22 mouse cellular contexts compared by ENCODE assay signal in genomic region chr2:13087811-13088210, GRCm38 (mm10).
DNase-seq lines count a peak whose midpoint lies in the region; ATAC-seq and TF ChIP-seq lines count a peak whose summit lies in the region.
"Had no signal": no experiment of that assay in that cellular context is flagged by ENCODE, and none has a peak within 500 bp of the region (broad histone marks: within the 10 kb centered on the region; RNA-seq: fewer than 3 reads in every experiment).

No protein-coding gene starts in this region.

- H3K27ac ChIP-seq in midbrain, embryonic 11.5 days (ENCODE audit: low read depth, low read length) = no peak overlapping the region
- H3K27ac ChIP-seq in midbrain, postnatal 0 days (ENCODE audit: low read depth, low read length) = no peak overlapping the region
- no peak overlapping the region for H3K27ac ChIP-seq in intestine, embryonic 16.5 days (ENCODE audit: low read length)
- H3K27ac ChIP-seq: embryonic facial prominence, embryonic 10.5 days; embryonic facial prominence, embryonic 12.5 days; forebrain, embryonic 13.5 days; forebrain, embryonic 15.5 days had no signal

- H3K27me3 ChIP-seq in midbrain, embryonic 11.5 days (ENCODE audit: control insufficient read depth, insufficient read depth, low read length) = no peaks in the 10 kb centered on the region
- H3K27me3 ChIP-seq in midbrain, postnatal 0 days (ENCODE audit: insufficient read depth, low read length) = no peaks in the 10 kb centered on the region
- no peaks in the 10 kb centered on the region for H3K27me3 ChIP-seq in intestine, embryonic 16.5 days (replicated peaks; ENCODE audit: control insufficient read depth, insufficient read depth, low read length)
- H3K27me3 ChIP-seq: CH12.LX; embryonic facial prominence, embryonic 12.5 days; forebrain, embryonic 13.5 days; forebrain, embryonic 15.5 days; Patski had no signal

- H3K4me1 ChIP-seq in midbrain, embryonic 11.5 days (ENCODE audit: control insufficient read depth, insufficient read depth, low read length) = peaks cover 5% of the 10 kb centered on the region; the same call in 1 of the 2 replicates
- H3K4me1 ChIP-seq in midbrain, postnatal 0 days (ENCODE audit: insufficient read depth, low read length) = no peaks in the 10 kb centered on the region
- no peaks in the 10 kb centered on the region for H3K4me1 ChIP-seq in intestine, embryonic 16.5 days (ENCODE audit: control insufficient read depth, insufficient read depth, low read length)
- H3K4me1 ChIP-seq: embryonic facial prominence, embryonic 10.5 days; embryonic facial prominence, embryonic 12.5 days had no signal

- 94% methylated on average over 2 of the region's 2 CpGs for WGBS in midbrain, embryonic 11.5 days
- WGBS in midbrain, postnatal 0 days = 93% methylated on average over 2 of the region's 2 CpGs
- 91% methylated on average over 2 of the region's 2 CpGs for WGBS in intestine, embryonic 16.5 days

- DNase-seq in midbrain, embryonic 11.5 days (ENCODE audit: low spot score, missing footprints) = peak; percentile 19
- no peak for DNase-seq in midbrain, postnatal 0 days (ENCODE audit: low spot score)
- no peak for DNase-seq in cerebellum, adult 9-10 months
- DNase-seq: adrenal gland, adult 2 months; adrenal gland, postnatal 10 days; adrenal gland, postnatal 25 days; B cell, adult 2 months; cerebellum, adult 11 months; cerebellum, adult 18-20 months; cerebellum, adult 8-10 months; cerebellum, postnatal 25 days; forebrain, postnatal 0 days had no signal

- no peaks in the 10 kb centered on the region for H3K36me3 ChIP-seq in midbrain, embryonic 11.5 days (ENCODE audit: control insufficient read depth, insufficient read depth, low read length)
- H3K36me3 ChIP-seq in midbrain, postnatal 0 days (ENCODE audit: insufficient read depth, low read length) = no peaks in the 10 kb centered on the region
- H3K36me3 ChIP-seq in intestine, embryonic 16.5 days (ENCODE audit: control insufficient read depth, insufficient read depth, low read length) = no peaks in the 10 kb centered on the region
- H3K36me3 ChIP-seq: embryonic facial prominence, embryonic 10.5 days; embryonic facial prominence, embryonic 12.5 days; forebrain, embryonic 15.5 days; G1E had no signal

- H3K9me3 ChIP-seq in midbrain, embryonic 11.5 days (ENCODE audit: control insufficient read depth, low read length) = no peaks in the 10 kb centered on the region
- no peaks in the 10 kb centered on the region for H3K9me3 ChIP-seq in midbrain, postnatal 0 days (ENCODE audit: low read length)
- H3K9me3 ChIP-seq in intestine, embryonic 16.5 days (ENCODE audit: control insufficient read depth, low read length) = no peaks in the 10 kb centered on the region
- H3K9me3 ChIP-seq: embryonic facial prominence, embryonic 10.5 days; embryonic facial prominence, embryonic 12.5 days; forebrain, embryonic 13.5 days; forebrain, embryonic 15.5 days; G1E had no signal

- no peak for ATAC-seq in midbrain, embryonic 11.5 days (ENCODE audit: low FRiP score)
- no peak for ATAC-seq in midbrain, postnatal 0 days (ENCODE audit: low FRiP score)
- ATAC-seq in activated CD4-positive, CD25-positive, alpha-beta regulatory T cell, adult 4 months = peak; percentile 46
- ATAC-seq in inflammation-experienced regulatory T-cells, adult 6 months = peak; percentile 79
- ATAC-seq in intestine, embryonic 16.5 days = no peak
- ATAC-seq: forebrain, embryonic 15.5 days; forebrain, postnatal 0 days; Patski had no signal

- H3K4me2 ChIP-seq in midbrain, embryonic 11.5 days = no peak overlapping the region
- no peak overlapping the region for H3K4me2 ChIP-seq in midbrain, postnatal 0 days (ENCODE audit: low read depth, low read length, poor library complexity, severe bottlenecking)
- no peak overlapping the region for H3K4me2 ChIP-seq in intestine, embryonic 16.5 days (ENCODE audit: low read depth, low read length)
- H3K4me2 ChIP-seq: embryonic facial prominence, embryonic 12.5 days; forebrain, embryonic 13.5 days; forebrain, embryonic 15.5 days had no signal

- TF ChIP-seq CTCF in midbrain, postnatal 0 days (IDR thresholded peaks at IDR 0.05) = no peak

- H3K4me3 ChIP-seq in midbrain, embryonic 11.5 days (ENCODE audit: low read depth, low read length) = no peak overlapping the region
- H3K4me3 ChIP-seq in midbrain, postnatal 0 days (ENCODE audit: low read depth, low read length) = no peak overlapping the region
- no peak overlapping the region for H3K4me3 ChIP-seq in intestine, embryonic 16.5 days (ENCODE audit: low read length)
- H3K4me3 ChIP-seq: embryonic facial prominence, embryonic 10.5 days; embryonic facial prominence, embryonic 12.5 days; forebrain, embryonic 13.5 days; forebrain, embryonic 15.5 days had no signal

- no peak overlapping the region for H3K9ac ChIP-seq in midbrain, embryonic 11.5 days (ENCODE audit: low read length)
- H3K9ac ChIP-seq in midbrain, postnatal 0 days (replicated peaks; ENCODE audit: low read length, poor library complexity, severe bottlenecking) = no peak overlapping the region
- H3K9ac ChIP-seq in intestine, embryonic 16.5 days (ENCODE audit: low read depth, low read length) = no peak overlapping the region
- H3K9ac ChIP-seq: embryonic facial prominence, embryonic 12.5 days; forebrain, embryonic 13.5 days; forebrain, embryonic 15.5 days; forebrain, postnatal 0 days had no signal

Comparison
In these comparisons a context has a peak if more than half of its experiments do, and no peak if none do; other contexts are left out.
1. ATAC-seq: peak in activated CD4-positive, CD25-positive, alpha-beta regulatory T cell, adult 4 months (single experiment) and inflammation-experienced regulatory T-cells, adult 6 months (single experiment); none in midbrain, embryonic 11.5 days (single experiment), midbrain, postnatal 0 days (single experiment) and intestine, embryonic 16.5 days (single experiment).